ENCODE assay signal across 7 mouse cellular contexts in the genomic region with DNA sequence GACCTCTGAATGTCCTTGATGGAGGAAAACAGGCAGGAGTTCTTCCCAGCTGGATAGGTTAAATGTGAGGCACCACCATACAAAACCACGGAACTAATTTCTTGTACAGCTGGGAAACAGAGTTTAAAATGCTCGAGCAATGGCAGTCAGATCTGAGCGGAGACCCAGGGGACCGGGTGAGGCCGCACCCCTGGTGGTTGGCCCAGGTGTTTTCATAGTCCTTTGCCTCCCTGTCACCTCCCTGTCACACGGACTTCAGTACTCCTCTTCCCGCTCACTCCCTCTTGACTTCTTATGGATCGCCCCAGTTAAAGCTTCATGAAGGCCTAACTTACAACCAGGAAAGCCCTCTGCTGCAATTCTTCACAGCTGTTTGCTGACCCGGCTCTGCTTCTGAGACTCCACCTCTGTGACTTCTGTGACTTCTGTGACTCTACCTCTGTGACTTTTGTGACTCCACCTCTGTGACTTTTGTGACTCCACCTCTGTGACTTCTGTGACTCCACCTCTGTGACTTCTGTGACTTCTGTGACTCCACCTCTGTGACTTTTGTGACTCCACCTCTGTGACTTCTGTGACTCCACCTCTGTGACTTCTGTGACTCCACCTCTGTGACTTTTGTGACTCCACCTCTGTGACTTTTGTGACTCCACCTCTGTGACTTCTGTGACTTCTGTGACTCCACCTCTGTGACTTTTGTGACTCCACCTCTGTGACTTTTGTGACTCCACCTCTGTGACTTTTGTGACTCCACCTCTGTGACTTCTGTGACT.
A peak's percentile ranks its signal among the peaks of the same experiment; 100 is the strongest.
DNase-seq lines count a peak whose midpoint lies in the region; ATAC-seq and TF ChIP-seq lines count a peak whose summit lies in the region.
"Not testable (repeated sequence)": the region's sequence is repeated elsewhere in the genome, so short reads cannot be mapped to it uniquely, and the experiment has no call there.

No protein-coding gene starts in this region.

- peak overlapping the region; percentile 21; the same call in 1 of the 2 replicates for H3K4me2 ChIP-seq in CH12.LX (ENCODE audit: insufficient read depth, low read depth, poor library complexity, severe bottlenecking)
- peak overlapping the region; percentile 13 for H3K4me2 ChIP-seq in heart, embryonic 14.5 days (ENCODE audit: low read length)
- H3K4me2 ChIP-seq in liver, embryonic 13.5 days, result peak overlapping the region; percentile 26
- H3K4me2 ChIP-seq in stomach, postnatal 0 days (replicated peaks; ENCODE audit: low read depth), result not testable (repeated sequence)

- dilution Hi-C loops in CH12.LX (cut with MboI; ENCODE audit: extremely low pct_ligation_motif_present, extremely low pct_unique_long_range_greater_than_20kb, low sequenced_read_pairs), result not testable (repeated sequence)

- H3K27ac ChIP-seq in CH12.LX (ENCODE audit: insufficient read depth, low read depth); liver, embryonic 13.5 days; stomach, postnatal 0 days (replicated peaks): not testable (repeated sequence)
- peak overlapping the region; percentile 37 to 47; a peak in 2 of 4 replicates for H3K27ac ChIP-seq in heart, embryonic 14.5 days (replicated peaks in 1 of 2; ENCODE audit: control insufficient read depth in 1 of 2, insufficient read depth in 1 of 2, low read depth in 2 of 2, low read length in 2 of 2)

- not testable (repeated sequence) for ATAC-seq in heart, embryonic 14.5 days (ENCODE audit: insufficient number of reproducible peaks, insufficient read depth, low FRiP score, low read depth); liver, embryonic 13.5 days (ENCODE audit: low read depth)
- peak; percentile 79 for ATAC-seq in neutrophil, adult 5-6 weeks (ENCODE audit: extremely low read depth, insufficient number of reproducible peaks, low FRiP score, poor library complexity, severe bottlenecking)
- ATAC-seq in stomach, postnatal 0 days (ENCODE audit: low FRiP score, low TSS enrichment), result peak; percentile 32; the same call in 1 of the 2 replicates

- TF ChIP-seq POLR2A in CH12.LX (IDR thresholded peaks at IDR 0.05; ENCODE audit: low read depth, low read length), result not testable (repeated sequence)

- not testable (repeated sequence) for TF ChIP-seq RAD21 in CH12.LX (IDR thresholded peaks at IDR 0.05; ENCODE audit: low read depth, low read length)

- in situ Hi-C loops in CH12.LX (cut with MboI; ENCODE audit: low pct_ligation_motif_present, low pct_unique_long_range_greater_than_20kb, low sequenced_read_pairs), result not testable (repeated sequence)

- H3K9ac ChIP-seq in CH12.LX (ENCODE audit: insufficient read depth, low read depth); heart, embryonic 14.5 days (ENCODE audit: low read length); liver, embryonic 13.5 days; stomach, postnatal 0 days (ENCODE audit: low read length): not testable (repeated sequence)

- peaks cover 6 to 13% of the 10 kb centered on the region in 2 experiments; a peak in 2 of 4 replicates for H3K4me1 ChIP-seq in CH12.LX (ENCODE audit: control insufficient read depth in 1 of 2, insufficient read depth in 2 of 2)
- peaks cover 13% of the 10 kb centered on the region for H3K4me1 ChIP-seq in erythroblast, embryonic 14.5 days (ENCODE audit: control insufficient read depth)
- H3K4me1 ChIP-seq in heart, embryonic 14.5 days (ENCODE audit: control insufficient read depth in 2 of 2, insufficient read depth in 2 of 2, low read length in 2 of 2), result peaks cover 7 to 12% of the 10 kb centered on the region in 2 experiments
- not testable (repeated sequence) for H3K4me1 ChIP-seq in liver, embryonic 13.5 days (replicated peaks); stomach, postnatal 0 days (replicated peaks; ENCODE audit: control insufficient read depth, insufficient read depth)

- H3K9me3 ChIP-seq in CH12.LX (replicated peaks; ENCODE audit: low read length); erythroblast, embryonic 14.5 days (ENCODE audit: control insufficient read depth, low read length); heart, embryonic 14.5 days (ENCODE audit: control insufficient read depth, low read length); liver, embryonic 13.5 days (replicated peaks); stomach, postnatal 0 days (ENCODE audit: control insufficient read depth, low read length): not testable (repeated sequence)

- H3K27me3 ChIP-seq in CH12.LX (replicated peaks); erythroblast, embryonic 14.5 days (ENCODE audit: control insufficient read depth); heart, embryonic 14.5 days (ENCODE audit: control insufficient read depth, insufficient read depth, low read length); liver, embryonic 13.5 days; stomach, postnatal 0 days (ENCODE audit: control insufficient read depth, insufficient read depth, low read length): not testable (repeated sequence)

- 71% methylated on average over 9 of the region's 9 CpGs for WGBS in heart, embryonic 14.5 days
- 68% methylated on average over 9 of the region's 9 CpGs for WGBS in liver, embryonic 13.5 days (ENCODE audit: insufficient replicate concordance)
- 75% methylated on average over 9 of the region's 9 CpGs for WGBS in stomach, postnatal 0 days

- H3K4me3 ChIP-seq in CH12.LX (replicated peaks in 1 of 3; ENCODE audit: low read depth in 2 of 3, low read length in 2 of 3, poor library complexity in 1 of 3), result peak overlapping the region in 2 of 3 experiments; percentile 45
- H3K4me3 ChIP-seq in erythroblast, embryonic 14.5 days (replicated peaks), result peak overlapping the region; percentile 47
- not testable (repeated sequence) for H3K4me3 ChIP-seq in heart, embryonic 14.5 days (ENCODE audit: control insufficient read depth in 1 of 2, insufficient read depth in 1 of 2, low read depth in 1 of 2, low read length in 2 of 2); stomach, postnatal 0 days (ENCODE audit: low read depth, low read length)
- H3K4me3 ChIP-seq in liver, embryonic 13.5 days (replicated peaks), result peak overlapping the region; percentile 11; the same call in 1 of the 2 replicates

- DNase-seq in CH12.LX (ENCODE audit: extremely low read depth), result peak; percentile 40
- DNase-seq in T-cell, adult 2 months (ENCODE audit: low spot score), result peak; percentile 14
- peak; percentile 72 for DNase-seq in liver, embryonic 13.5 days
- not testable (repeated sequence) for DNase-seq in stomach, postnatal 0 days (ENCODE audit: low spot score)

- not testable (repeated sequence) for TF ChIP-seq EP300 in CH12.LX (IDR thresholded peaks at IDR 0.05; ENCODE audit: low read length); stomach, postnatal 0 days (optimal IDR thresholded peaks at IDR 0.05)

- H3K36me3 ChIP-seq in CH12.LX (replicated peaks in 1 of 2; ENCODE audit: control insufficient read depth in 1 of 2, insufficient read depth in 1 of 2, low read length in 1 of 2); erythroblast, embryonic 14.5 days (ENCODE audit: control insufficient read depth); heart, embryonic 14.5 days (ENCODE audit: control insufficient read depth, insufficient read depth, low read length); liver, embryonic 13.5 days; stomach, postnatal 0 days (ENCODE audit: control insufficient read depth, insufficient read depth, low read length): not testable (repeated sequence)

- not testable (repeated sequence) for H3K79me2 ChIP-seq in CH12.LX (replicated peaks; ENCODE audit: control insufficient read depth, extremely low read depth, insufficient read depth, poor library complexity, severe bottlenecking)

- not testable (repeated sequence) for TF ChIP-seq CTCF in CH12.LX (conservative IDR thresholded peaks at IDR 0.05 in 1 of 2, IDR thresholded peaks at IDR 0.05 in 1 of 2; ENCODE audit: low read depth in 2 of 2, low read length in 2 of 2); stomach, postnatal 0 days (IDR thresholded peaks at IDR 0.05; ENCODE audit: low read depth)
